15 mouse cellular contexts compared by ENCODE assay signal in genomic region chr5:3396214-3396613, GRCm38 (mm10).
"Had no signal": no experiment of that assay in that cellular context is flagged by ENCODE, and none has a peak within 500 bp of the region (broad histone marks: within the 10 kb centered on the region; RNA-seq: fewer than 3 reads in every experiment).

No protein-coding gene starts in this region.

- H3K27me3 ChIP-seq: limb, embryonic 12.5 days; limb, embryonic 15.5 days; midbrain, embryonic 13.5 days had no signal

- H3K4me2 ChIP-seq: limb, embryonic 12.5 days; limb, embryonic 15.5 days; liver, embryonic 11.5 days; lung, embryonic 14.5 days; midbrain, embryonic 13.5 days had no signal

- H3K36me3 ChIP-seq: limb, embryonic 12.5 days; limb, embryonic 15.5 days; midbrain, embryonic 13.5 days had no signal

- DNase-seq: kidney, adult 9 months; kidney, postnatal 14 days; kidney, postnatal 4 days; left cerebral cortex, postnatal 4 days; liver, postnatal 0 days; lung, embryonic 14.5 days; thymus, adult 18-20 months; thymus, postnatal 36 days had no signal

- H3K4me1 ChIP-seq: limb, embryonic 15.5 days had no signal

- H3K9me3 ChIP-seq: limb, embryonic 12.5 days; limb, embryonic 15.5 days; midbrain, embryonic 13.5 days had no signal

- ATAC-seq: liver, postnatal 0 days; lung, postnatal 0 days had no signal

- H3K4me3 ChIP-seq: limb, embryonic 12.5 days; limb, embryonic 15.5 days; midbrain, embryonic 13.5 days had no signal

- H3K9ac ChIP-seq: limb, embryonic 12.5 days; limb, embryonic 15.5 days; liver, embryonic 14.5 days; liver, postnatal 0 days; lung, embryonic 14.5 days; midbrain, embryonic 13.5 days had no signal

- H3K27ac ChIP-seq: limb, embryonic 12.5 days; limb, embryonic 15.5 days; liver, embryonic 14.5 days; macrophage; midbrain, embryonic 13.5 days had no signal
